8 mouse cellular contexts compared by ENCODE assay signal in genomic region chr5:122372192-122372769, GRCm38 (mm10). TPM values are rescaled to one million over a fixed set of nuclear protein-coding genes. Genes with fewer than 3 reads are reported as not detected.
DNase-seq lines count a peak whose midpoint lies in the region; ATAC-seq lines count a peak whose summit lies in the region.

Gene Fam216a, minus strand, starts transcription at chr5:122372364.

- peaks cover 16% of the 10 kb centered on the region for H3K36me3 ChIP-seq in lung, embryonic 16.5 days (ENCODE audit: control insufficient read depth, insufficient read depth, low read length)

- H3K27ac ChIP-seq in lung, embryonic 16.5 days (ENCODE audit: low read length) = peak within 1 kb of the TSS; percentile 95

- peak within 1 kb of the TSS; percentile 81 for H3K4me3 ChIP-seq in lung, embryonic 16.5 days (ENCODE audit: low read length)

- no peaks in the 10 kb centered on the region for H3K27me3 ChIP-seq in lung, embryonic 16.5 days (ENCODE audit: control insufficient read depth, insufficient read depth, low read depth, low read length)

- ATAC-seq in hematopoietic stem cell, adult 5-6 weeks (replicated peaks in 1 of 2; ENCODE audit: insufficient read depth in 1 of 2, low FRiP score in 2 of 2, low TSS enrichment in 1 of 2, low read depth in 1 of 2, poor library complexity in 2 of 2, severe bottlenecking in 2 of 2) = peak; percentile 96 to 97
- peak; percentile 96 for ATAC-seq in lung, embryonic 16.5 days (ENCODE audit: low read depth)

- no peaks in the 10 kb centered on the region for H3K9me3 ChIP-seq in lung, embryonic 16.5 days (ENCODE audit: control insufficient read depth, low read length)

- WGBS in lung, embryonic 16.5 days = under 1% methylated on average over 53 of the region's 53 CpGs

- H3K9ac ChIP-seq in lung, embryonic 16.5 days (ENCODE audit: low read length) = peak within 1 kb of the TSS; percentile 89

- H3K4me2 ChIP-seq in lung, embryonic 16.5 days (ENCODE audit: low read depth, low read length) = peak within 1 kb of the TSS; percentile 78

- H3K4me1 ChIP-seq in lung, embryonic 16.5 days (replicated peaks; ENCODE audit: control insufficient read depth, insufficient read depth, low read length) = peaks cover 11% of the 10 kb centered on the region; the same call in 1 of the 2 replicates

- peak; percentile 99 for DNase-seq in MEL-GATA-1-ER (ENCODE audit: extremely low read depth, low read depth)
- peak; percentile 99 for DNase-seq in cerebellum, adult 8-10 months
- DNase-seq in forelimb bud, embryonic 11.5 days (ENCODE audit: low read depth, low spot score) = peak; percentile 100
- DNase-seq in layer of hippocampus, adult 9-10 months (ENCODE audit: low spot score) = peak; percentile 99
- peak; percentile 98 for DNase-seq in ovary, postnatal 10 days (ENCODE audit: low spot score)
- peak; percentile 99 for DNase-seq in thymus, postnatal 10 days (ENCODE audit: low spot score in 2 of 2)

RNA-seq across cellular contexts. Expression of gene Fam216a, which starts in this region (rescaled TPM):
- total RNA-seq in hematopoietic stem cell, adult 5-6 weeks (2017) = 45.0 and 52.0 TPM in 2 replicates
- polyA plus RNA-seq in lung, embryonic 16.5 days (2015; fragmentation: Nextera tagmentation; extraction: Ambion mirVana) = 65.2 and 66.5 TPM in 2 replicates

Comparison
In these comparisons a context has a peak if more than half of its experiments do, and no peak if none do; other contexts are left out.
1. Peak in every context shown above with its lines: DNase-seq, ATAC-seq, H3K4me3 ChIP-seq and H3K27ac ChIP-seq.